Mouse (Mus musculus) WW6 (cell line): ENCODE results near the gene Ppp2r5d.

Experiments used
- DNase-seq: peaks from one replicate; pipeline ENCODE4 v3.0.0-alpha.2; 2013; ENCODE audit warnings: low read depth, low spot score

Gene Ppp2r5d

GRCm38 (mm10) chr17:46704887-46705835 lies at the start of gene Ppp2r5d:
TSS of gene Ppp2r5d (minus strand) at chr17:46705111.
- DNase-seq: peak; percentile 91

- peak; percentile 98 for DNase-seq
Observed at GRCm38 (mm10) chr17:46751794-46752556, 47.1 kb upstream of the Ppp2r5d start, which contains the start of gene Cnpy3. TSS of gene Cnpy3 (minus strand) at chr17:46752214.

- DNase-seq: no peak
Observed at GRCm38 (mm10) chr17:46751056-46751793, 46.3 kb upstream of the Ppp2r5d start.

- DNase-seq: no peak
Observed at GRCm38 (mm10) chr17:46750580-46750979, 45.7 kb upstream of the Ppp2r5d start.

- no peak for DNase-seq
Observed at GRCm38 (mm10) chr17:46749282-46749681, 44.4 kb upstream of the Ppp2r5d start.

- no peak for DNase-seq
Observed at GRCm38 (mm10) chr17:46747806-46748205, 42.9 kb upstream of the Ppp2r5d start.

- no peak for DNase-seq
Observed at GRCm38 (mm10) chr17:46747234-46747633, 42.3 kb upstream of the Ppp2r5d start.

- no peak for DNase-seq
Observed at GRCm38 (mm10) chr17:46745506-46745905, 40.6 kb upstream of the Ppp2r5d start.

- DNase-seq: no peak
Observed at GRCm38 (mm10) chr17:46742986-46743385, 38.1 kb upstream of the Ppp2r5d start.

- no peak for DNase-seq
Observed at GRCm38 (mm10) chr17:46741305-46741704, 36.4 kb upstream of the Ppp2r5d start.

GRCm38 (mm10) chr17:46736160-46736559 lies 31.2 kb upstream of the Ppp2r5d start:
- no peak for DNase-seq

- no peak for DNase-seq
Observed at GRCm38 (mm10) chr17:46735287-46735686, 30.4 kb upstream of the Ppp2r5d start.

- DNase-seq: no peak
Observed at GRCm38 (mm10) chr17:46734055-46734454, 29.1 kb upstream of the Ppp2r5d start.

GRCm38 (mm10) chr17:46728904-46729318 lies 24.0 kb upstream of the Ppp2r5d start, which contains the start of gene Gnmt:
TSS of gene Gnmt (minus strand) at chr17:46729168.
- no peak for DNase-seq

- no peak for DNase-seq
Observed at GRCm38 (mm10) chr17:46728496-46728895, 23.6 kb upstream of the Ppp2r5d start.

GRCm38 (mm10) chr17:46728021-46728420 lies 23.1 kb upstream of the Ppp2r5d start:
- DNase-seq: no peak

- no peak for DNase-seq
Observed at GRCm38 (mm10) chr17:46727271-46727670, 22.4 kb upstream of the Ppp2r5d start.

- DNase-seq: no peak
Observed at GRCm38 (mm10) chr17:46725731-46726645, 21.1 kb upstream of the Ppp2r5d start.

- DNase-seq: no peak
Observed at GRCm38 (mm10) chr17:46725273-46725672, 20.4 kb upstream of the Ppp2r5d start.

- no peak for DNase-seq
Observed at GRCm38 (mm10) chr17:46724477-46725084, 19.7 kb upstream of the Ppp2r5d start.
